Mouse (Mus musculus): ENCODE results near the gene Hyal2. TPM values are rescaled to one million over a fixed set of nuclear protein-coding genes. Genes with fewer than 3 reads are reported as not detected.

The Hyal2 gene
- polyA plus RNA-seq, 1 experiment from 2014 or later: 106 TPM

- Histone ChIP-seq H3K4me2 (ENCODE audit: low read depth, low read length) (peak within 1 kb of the TSS; percentile 90), H3K27me3 (replicated peaks; ENCODE audit: control insufficient read depth, insufficient read depth, low read length) (no peaks in the 10 kb centered on the region), H3K27ac (replicated peaks; ENCODE audit: low read depth, low read length) (no peak within 1 kb of the TSS), H3K4me3 (ENCODE audit: low read depth, low read length) (peak within 1 kb of the TSS; percentile 83), H3K9me3 (ENCODE audit: control insufficient read depth, low read length) (no peaks in the 10 kb centered on the region), H3K36me3 (ENCODE audit: control insufficient read depth, insufficient read depth, low read length) (peaks cover 36% of the 10 kb centered on the region), H3K4me1 (ENCODE audit: control insufficient read depth, insufficient read depth, low read length) (peaks cover 10% of the 10 kb centered on the region; the same call in 1 of the 2 replicates), H3K9ac (ENCODE audit: low read depth, low read length) (peak within 1 kb of the TSS; percentile 73)
- peak; percentile 100 for DNase-seq (ENCODE audit: low spot score)
- WGBS: 15% methylated on average over 42 of the region's 46 CpGs
- peak; percentile 99 for ATAC-seq (ENCODE audit: low read depth)
Observed at GRCm38 (mm10) chr9:107586974-107587832, 19.5 kb downstream of the Hyal2 start, which contains the start of gene Ifrd2. Gene Ifrd2 (plus strand): TSS chr9:107587642.

- peaks cover 39% of the 10 kb centered on the region for H3K36me3 ChIP-seq (ENCODE audit: control insufficient read depth, insufficient read depth, low read length)
- H3K9me3 ChIP-seq (ENCODE audit: control insufficient read depth, low read length): no peaks in the 10 kb centered on the region
- H3K4me2 ChIP-seq (ENCODE audit: low read depth, low read length): peak overlapping the region; percentile 90
- no peak overlapping the region for H3K27ac ChIP-seq (replicated peaks; ENCODE audit: low read depth, low read length)
- H3K4me3 ChIP-seq (ENCODE audit: low read depth, low read length): peak overlapping the region; percentile 83
- 4% methylated on average over 33 of the region's 33 CpGs for WGBS
- H3K27me3 ChIP-seq (replicated peaks; ENCODE audit: control insufficient read depth, insufficient read depth, low read length): no peaks in the 10 kb centered on the region
- DNase-seq (ENCODE audit: low spot score): peak; percentile 73
- no peak; the same call in 1 of the 2 replicates for ATAC-seq (ENCODE audit: low read depth)
- peaks cover 10% of the 10 kb centered on the region; the same call in 1 of the 2 replicates for H3K4me1 ChIP-seq (ENCODE audit: control insufficient read depth, insufficient read depth, low read length)
- peak overlapping the region; percentile 73 for H3K9ac ChIP-seq (ENCODE audit: low read depth, low read length)
Observed at GRCm38 (mm10) chr9:107587833-107588639, 20.3 kb downstream of the Hyal2 start.

GRCm38 (mm10) chr9:107590058-107590772, 22.5 kb downstream of the Hyal2 start:
- Histone ChIP-seq H3K4me3 (ENCODE audit: low read depth, low read length) (no peak overlapping the region), H3K9me3 (ENCODE audit: control insufficient read depth, low read length) (no peaks in the 10 kb centered on the region), H3K4me2 (ENCODE audit: low read depth, low read length) (no peak overlapping the region), H3K36me3 (ENCODE audit: control insufficient read depth, insufficient read depth, low read length) (peaks cover 47% of the 10 kb centered on the region), H3K27ac (replicated peaks; ENCODE audit: low read depth, low read length) (no peak overlapping the region), H3K27me3 (replicated peaks; ENCODE audit: control insufficient read depth, insufficient read depth, low read length) (no peaks in the 10 kb centered on the region), H3K9ac (ENCODE audit: low read depth, low read length) (no peak overlapping the region), H3K4me1 (ENCODE audit: control insufficient read depth, insufficient read depth, low read length) (peaks cover 10% of the 10 kb centered on the region; the same call in 1 of the 2 replicates)
- DNase-seq (ENCODE audit: low spot score) (no peak), ATAC-seq (ENCODE audit: low read depth) (no peak)
- WGBS: 91% methylated on average over 25 of the region's 25 CpGs

DNA sequence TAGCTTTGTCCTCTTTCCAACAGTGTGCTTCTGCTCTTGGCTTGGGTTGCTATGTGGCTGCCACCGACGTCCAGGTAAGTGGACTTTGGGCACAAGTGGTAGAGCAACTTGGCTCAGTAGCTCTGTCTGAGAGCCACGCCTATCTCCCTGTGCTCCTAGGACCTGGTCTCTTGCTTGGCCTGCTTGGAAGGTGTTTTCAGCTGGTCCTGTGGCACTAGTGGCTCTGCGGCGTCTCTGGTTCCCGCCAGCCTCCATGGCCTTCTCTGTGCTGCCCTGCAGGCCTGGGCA, 23.0 kb downstream of the Hyal2 start:
- DNase-seq (ENCODE audit: low spot score) (no peak), ATAC-seq (ENCODE audit: low read depth) (no peak)
- WGBS: 96% methylated on average over 6 of the region's 6 CpGs
- no peaks in the 10 kb centered on the region for H3K27me3 ChIP-seq (replicated peaks; ENCODE audit: control insufficient read depth, insufficient read depth, low read length)
- H3K4me1 ChIP-seq (ENCODE audit: control insufficient read depth, insufficient read depth, low read length): peaks cover 10% of the 10 kb centered on the region; the same call in 1 of the 2 replicates
- H3K4me3 ChIP-seq (ENCODE audit: low read depth, low read length): no peak overlapping the region
- H3K36me3 ChIP-seq (ENCODE audit: control insufficient read depth, insufficient read depth, low read length): peaks cover 47% of the 10 kb centered on the region
- no peak overlapping the region for H3K4me2 ChIP-seq (ENCODE audit: low read depth, low read length)
- H3K27ac ChIP-seq (replicated peaks; ENCODE audit: low read depth, low read length): no peak overlapping the region
- no peaks in the 10 kb centered on the region for H3K9me3 ChIP-seq (ENCODE audit: control insufficient read depth, low read length)
- H3K9ac ChIP-seq (ENCODE audit: low read depth, low read length): no peak overlapping the region

DNA sequence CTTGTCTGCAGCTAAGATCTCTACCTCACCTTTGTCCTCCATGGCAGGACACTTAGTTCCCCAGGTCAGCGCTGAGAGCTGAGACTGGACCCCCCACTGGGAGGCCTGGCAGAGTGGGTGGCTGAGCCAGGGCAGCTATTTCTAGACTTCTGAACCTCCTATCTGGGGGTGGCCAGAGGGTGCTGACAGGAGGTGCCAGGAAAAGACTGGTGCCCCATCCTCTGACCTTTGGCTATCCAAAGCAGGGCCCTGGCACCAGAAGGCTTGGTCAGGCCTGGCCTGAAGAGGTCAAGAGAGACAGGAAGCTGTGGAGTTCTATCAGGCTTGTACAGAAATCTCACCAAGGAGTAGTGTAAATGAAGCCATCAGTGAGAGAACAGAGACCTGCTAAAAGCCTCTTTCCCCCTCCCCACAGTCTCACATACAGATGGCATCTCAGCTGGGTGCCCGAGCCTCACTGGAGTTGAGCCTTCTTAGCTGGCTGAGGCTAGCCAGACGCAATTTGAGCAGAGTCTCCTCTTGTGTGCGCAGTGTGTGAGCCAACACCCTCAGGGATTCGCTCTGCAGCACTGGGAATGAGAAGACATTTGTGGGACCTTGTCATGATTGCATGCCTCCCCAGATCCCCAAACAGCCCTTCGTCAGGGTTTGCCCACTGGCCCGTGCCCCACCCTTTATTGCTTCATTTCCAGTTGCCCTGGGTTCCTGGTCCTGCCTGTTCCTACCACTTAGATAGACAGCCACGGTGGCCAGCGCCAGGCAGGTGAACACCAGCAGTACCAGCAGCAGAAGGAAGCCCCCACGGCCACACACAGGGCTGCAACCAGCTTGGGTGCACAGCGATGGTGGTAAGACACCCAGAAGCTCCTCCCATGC, 25.6 kb downstream of the Hyal2 start:
- Histone ChIP-seq H3K36me3 (ENCODE audit: control insufficient read depth, insufficient read depth, low read length) (peaks cover 47% of the 10 kb centered on the region), H3K4me2 (ENCODE audit: low read depth, low read length) (no peak overlapping the region), H3K27ac (replicated peaks; ENCODE audit: low read depth, low read length) (no peak overlapping the region), H3K4me3 (ENCODE audit: low read depth, low read length) (no peak overlapping the region), H3K4me1 (ENCODE audit: control insufficient read depth, insufficient read depth, low read length) (peaks cover 7% of the 10 kb centered on the region; the same call in 1 of the 2 replicates), H3K9ac (ENCODE audit: low read depth, low read length) (no peak overlapping the region), H3K27me3 (replicated peaks; ENCODE audit: control insufficient read depth, insufficient read depth, low read length) (no peaks in the 10 kb centered on the region), H3K9me3 (ENCODE audit: control insufficient read depth, low read length) (no peaks in the 10 kb centered on the region)
- ATAC-seq (ENCODE audit: low read depth) (no peak), DNase-seq (ENCODE audit: low spot score) (no peak)
- WGBS: 90% methylated on average over 11 of the region's 11 CpGs

DNA sequence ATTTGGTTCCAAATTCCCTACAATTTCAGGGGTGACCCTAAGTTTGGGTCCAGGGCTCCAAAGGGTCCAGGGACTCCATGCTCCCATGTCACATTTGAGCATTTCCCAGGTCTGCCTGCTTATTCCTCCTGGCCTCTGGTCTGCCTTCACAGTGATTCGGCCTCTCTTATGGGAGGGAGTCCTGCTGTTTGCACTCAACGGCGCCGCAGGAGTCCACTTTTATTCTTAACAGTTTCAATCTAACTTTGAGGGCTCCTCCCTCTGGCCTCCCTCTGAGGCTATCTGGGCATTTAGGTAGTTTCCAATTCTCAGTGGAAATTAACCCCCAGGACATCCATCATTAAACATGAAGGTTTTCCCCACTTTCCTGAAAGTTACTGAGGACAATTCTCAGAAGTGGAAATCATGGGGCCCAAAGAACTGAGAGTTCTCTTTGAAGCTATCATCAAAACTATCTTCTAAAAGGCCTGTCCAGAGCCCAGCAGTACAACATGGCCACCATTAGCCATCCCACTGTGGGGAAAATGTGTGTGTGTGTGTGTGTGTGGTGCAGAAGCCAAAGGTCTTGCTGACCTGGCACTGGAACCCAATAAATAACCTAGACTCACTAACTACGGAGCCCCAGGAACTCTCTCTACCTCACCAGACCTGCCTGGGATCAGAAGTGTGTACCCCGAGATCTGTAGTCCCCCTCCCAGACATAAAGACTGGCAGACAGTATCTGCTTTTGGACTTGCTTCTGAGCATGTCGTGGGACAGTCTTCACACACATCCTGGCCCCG, 26.7 kb downstream of the Hyal2 start:
- 80% methylated on average over 8 of the region's 8 CpGs for WGBS
- ATAC-seq (ENCODE audit: low read depth): no peak
- no peaks in the 10 kb centered on the region for H3K9me3 ChIP-seq (ENCODE audit: control insufficient read depth, low read length)
- no peaks in the 10 kb centered on the region for H3K27me3 ChIP-seq (replicated peaks; ENCODE audit: control insufficient read depth, insufficient read depth, low read length)
- DNase-seq (ENCODE audit: low spot score): no peak
- H3K4me1 ChIP-seq (ENCODE audit: control insufficient read depth, insufficient read depth, low read length): no peaks in the 10 kb centered on the region
- no peak overlapping the region for H3K27ac ChIP-seq (replicated peaks; ENCODE audit: low read depth, low read length)
- no peak overlapping the region for H3K9ac ChIP-seq (ENCODE audit: low read depth, low read length)
- no peak overlapping the region for H3K4me2 ChIP-seq (ENCODE audit: low read depth, low read length)
- no peak overlapping the region for H3K4me3 ChIP-seq (ENCODE audit: low read depth, low read length)
- H3K36me3 ChIP-seq (ENCODE audit: control insufficient read depth, insufficient read depth, low read length): peaks cover 47% of the 10 kb centered on the region

- Histone ChIP-seq H3K4me3 (ENCODE audit: low read depth, low read length) (no peak overlapping the region), H3K4me1 (ENCODE audit: control insufficient read depth, insufficient read depth, low read length) (no peaks in the 10 kb centered on the region), H3K9me3 (ENCODE audit: control insufficient read depth, low read length) (no peaks in the 10 kb centered on the region), H3K27me3 (replicated peaks; ENCODE audit: control insufficient read depth, insufficient read depth, low read length) (no peaks in the 10 kb centered on the region), H3K4me2 (ENCODE audit: low read depth, low read length) (no peak overlapping the region), H3K36me3 (ENCODE audit: control insufficient read depth, insufficient read depth, low read length) (peaks cover 23% of the 10 kb centered on the region), H3K27ac (replicated peaks; ENCODE audit: low read depth, low read length) (no peak overlapping the region), H3K9ac (ENCODE audit: low read depth, low read length) (no peak overlapping the region)
- ATAC-seq (ENCODE audit: low read depth): no peak
- DNase-seq (ENCODE audit: low spot score): no peak
- WGBS: 91% methylated on average over 11 of the region's 11 CpGs
Observed at GRCm38 (mm10) chr9:107596619-107597569, 29.1 kb downstream of the Hyal2 start.
